Mouse (Mus musculus) heart, postnatal 0 days (tissue): Measurements from ENCODE around the gene Dnttip2.

Experiments used
- CTCF ChIP-seq: IDR thresholded peaks from 2 replicates; pipeline ENCODE4 v1.5.1; 2016; ENCODE audit warnings: antibody characterized with exemption, control low read depth, low read depth
- EP300 ChIP-seq: IDR thresholded peaks from 2 replicates; pipeline ENCODE4 v1.6.1; 2016; ENCODE audit warnings: antibody characterized with exemption, low read depth

DNA sequence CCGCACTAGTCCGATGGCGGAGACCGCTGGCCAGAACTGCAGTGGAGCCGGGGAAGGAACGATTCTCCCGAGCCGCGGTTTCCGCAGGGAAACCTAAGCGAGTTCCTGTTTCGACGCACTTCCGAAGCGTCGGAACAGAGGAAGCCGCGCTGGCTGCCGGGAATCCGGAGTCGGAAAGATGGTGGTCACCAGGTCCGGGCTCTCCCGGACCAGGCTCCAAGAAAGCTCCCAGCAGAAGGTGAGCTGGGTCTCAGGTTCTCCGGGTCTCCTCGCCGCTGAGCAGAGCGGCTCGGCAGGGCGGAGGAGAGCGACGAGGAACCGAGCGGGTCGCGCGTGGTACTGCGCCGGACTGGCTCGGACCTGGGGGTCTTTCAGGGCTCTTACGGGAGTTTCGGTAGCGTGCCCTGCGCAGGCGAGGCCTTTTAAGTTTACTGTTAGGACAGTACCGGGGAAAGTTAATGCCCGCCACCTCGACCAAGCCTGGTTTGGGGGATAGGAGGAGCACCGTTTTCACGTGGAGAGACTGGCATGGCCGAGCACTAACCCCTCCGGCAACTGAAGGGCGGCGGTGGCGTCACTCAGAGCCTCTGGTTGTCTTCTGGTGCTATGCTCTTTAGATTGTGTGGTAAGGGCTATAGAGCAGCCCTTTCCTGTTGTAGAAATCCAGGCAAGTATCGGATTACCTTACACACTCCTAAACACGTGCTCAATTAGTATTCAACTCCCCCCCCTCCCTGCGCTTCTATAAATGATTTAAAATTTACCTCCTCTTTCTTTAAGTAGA lies at the start of gene Dnttip2:
- TF ChIP-seq CTCF (no peak), EP300 (no peak; the same call in 1 of the 2 replicates)
